7 mouse cellular contexts compared by ENCODE assay signal in genomic region chr7:16048164-16048564, GRCm38 (mm10). TPM values are rescaled to one million over a fixed set of nuclear protein-coding genes. Genes with fewer than 3 reads are reported as not detected.
A peak's percentile ranks its signal among the peaks of the same experiment; 100 is the strongest.
DNase-seq lines count a peak whose midpoint lies in the region; ATAC-seq lines count a peak whose summit lies in the region.

No protein-coding gene starts in this region.

- H3K9ac ChIP-seq in embryonic facial prominence, embryonic 11.5 days (replicated peaks; ENCODE audit: low read length) = peak overlapping the region; percentile 99
- H3K9ac ChIP-seq in limb, embryonic 11.5 days (ENCODE audit: low read length) = peak overlapping the region; percentile 99
- H3K9ac ChIP-seq in midbrain, embryonic 14.5 days (replicated peaks; ENCODE audit: low read length) = peak overlapping the region; percentile 99

- peak overlapping the region; percentile 87 for H3K4me2 ChIP-seq in embryonic facial prominence, embryonic 11.5 days (ENCODE audit: low read depth, low read length)
- H3K4me2 ChIP-seq in limb, embryonic 11.5 days (ENCODE audit: low read depth, severe bottlenecking) = peak overlapping the region; percentile 85
- peak overlapping the region; percentile 76 for H3K4me2 ChIP-seq in midbrain, embryonic 14.5 days (ENCODE audit: low read length)

- DNase-seq in adrenal gland, postnatal 14 days = peak; percentile 97
- peak; percentile 99 for DNase-seq in embryonic facial prominence, embryonic 11.5 days (ENCODE audit: low spot score)
- peak; percentile 98 for DNase-seq in kidney, adult 11 months
- DNase-seq in limb, embryonic 11.5 days (ENCODE audit: low spot score) = peak; percentile 98
- DNase-seq in midbrain, embryonic 14.5 days = peak; percentile 98
- peak; percentile 95 to 97 for DNase-seq in spleen, adult 18-20 months

- no peaks in the 10 kb centered on the region for H3K9me3 ChIP-seq in embryonic facial prominence, embryonic 11.5 days (replicated peaks; ENCODE audit: control insufficient read depth, low read length)
- no peaks in the 10 kb centered on the region for H3K9me3 ChIP-seq in limb, embryonic 11.5 days (ENCODE audit: control insufficient read depth, low read length)
- H3K9me3 ChIP-seq in midbrain, embryonic 14.5 days (ENCODE audit: control insufficient read depth, low read length) = no peaks in the 10 kb centered on the region

- H3K4me3 ChIP-seq in embryonic facial prominence, embryonic 11.5 days (ENCODE audit: low read depth, low read length) = peak overlapping the region; percentile 90
- H3K4me3 ChIP-seq in limb, embryonic 11.5 days (ENCODE audit: low read depth, low read length) = peak overlapping the region; percentile 85
- H3K4me3 ChIP-seq in midbrain, embryonic 14.5 days (replicated peaks; ENCODE audit: low read depth, low read length) = peak overlapping the region; percentile 86

- H3K27ac ChIP-seq in embryonic facial prominence, embryonic 11.5 days (replicated peaks; ENCODE audit: low read depth, low read length) = peak overlapping the region; percentile 98
- H3K27ac ChIP-seq in limb, embryonic 11.5 days (replicated peaks; ENCODE audit: low read depth, low read length) = peak overlapping the region; percentile 97
- H3K27ac ChIP-seq in midbrain, embryonic 14.5 days (replicated peaks; ENCODE audit: low read depth, low read length) = peak overlapping the region; percentile 99

- peak; percentile 70 for ATAC-seq in embryonic facial prominence, embryonic 11.5 days (replicated peaks; ENCODE audit: insufficient number of reproducible peaks, low FRiP score, low TSS enrichment, low read depth)
- ATAC-seq in granulocyte monocyte progenitor cell, adult 5-6 weeks (replicated peaks; ENCODE audit: poor library complexity, severe bottlenecking) = peak; percentile 53
- ATAC-seq in limb, embryonic 11.5 days (ENCODE audit: insufficient number of reproducible peaks, low FRiP score, low TSS enrichment, low read depth) = peak; percentile 83
- peak; percentile 85 for ATAC-seq in midbrain, embryonic 14.5 days (ENCODE audit: low FRiP score, low TSS enrichment)

- H3K27me3 ChIP-seq in embryonic facial prominence, embryonic 11.5 days (ENCODE audit: control insufficient read depth, insufficient read depth, low read length) = no peaks in the 10 kb centered on the region
- H3K27me3 ChIP-seq in limb, embryonic 11.5 days (ENCODE audit: control insufficient read depth, insufficient read depth, low read length) = no peaks in the 10 kb centered on the region
- H3K27me3 ChIP-seq in midbrain, embryonic 14.5 days (ENCODE audit: control insufficient read depth, insufficient read depth, low read length) = no peaks in the 10 kb centered on the region

- WGBS in embryonic facial prominence, embryonic 11.5 days = under 1% methylated on average over 19 of the region's 20 CpGs
- WGBS in limb, embryonic 11.5 days = under 1% methylated on average over 20 of the region's 20 CpGs
- WGBS in midbrain, embryonic 14.5 days = 0% methylated on average over 20 of the region's 20 CpGs

- H3K36me3 ChIP-seq in embryonic facial prominence, embryonic 11.5 days (replicated peaks; ENCODE audit: control insufficient read depth, insufficient read depth, low read depth, low read length) = no peaks in the 10 kb centered on the region
- no peaks in the 10 kb centered on the region for H3K36me3 ChIP-seq in limb, embryonic 11.5 days (ENCODE audit: control insufficient read depth, insufficient read depth, low read length)
- H3K36me3 ChIP-seq in midbrain, embryonic 14.5 days (ENCODE audit: control insufficient read depth, insufficient read depth, low read length) = no peaks in the 10 kb centered on the region

- H3K4me1 ChIP-seq in embryonic facial prominence, embryonic 11.5 days (ENCODE audit: control insufficient read depth, insufficient read depth, low read length) = peaks cover 18% of the 10 kb centered on the region; the same call in 1 of the 2 replicates
- peaks cover 30% of the 10 kb centered on the region for H3K4me1 ChIP-seq in limb, embryonic 11.5 days (ENCODE audit: control insufficient read depth, insufficient read depth, low read length)
- H3K4me1 ChIP-seq in midbrain, embryonic 14.5 days (ENCODE audit: control insufficient read depth, insufficient read depth, low read length) = peaks cover 43% of the 10 kb centered on the region

RNA-seq across cellular contexts. Expression of gene Bicra, which starts 0.4 kb away (rescaled TPM):
- 16.1 and 16.7 TPM in 2 replicates for total RNA-seq in adrenal gland, postnatal 14 days (2021)
- 4.2 and 5.9 TPM in 2 replicates for polyA plus RNA-seq in embryonic facial prominence, embryonic 11.5 days (2014; fragmentation: Nextera tagmentation; extraction: Ambion mirVana)
- 12.2 and 21.8 TPM in 2 replicates for total RNA-seq in granulocyte monocyte progenitor cell, adult 5-6 weeks (2014; fragmentation: Nextera tagmentation)
- 0.34 and 0.93 TPM in 2 replicates for total RNA-seq in granulocyte monocyte progenitor cell, adult 5-6 weeks (2017)
- polyA plus RNA-seq in limb, embryonic 11.5 days (2014; fragmentation: Nextera tagmentation; extraction: Ambion mirVana) = 9.3 and 10.1 TPM in 2 replicates
- polyA plus RNA-seq in midbrain, embryonic 14.5 days (2014; fragmentation: Nextera tagmentation; extraction: Ambion mirVana) = 6.5 and 9.0 TPM in 2 replicates

RNA-seq across cellular contexts. Expression of gene Zfp541, which starts 13.4 kb away (rescaled TPM):
- 0.07 and 0.08 TPM in 2 replicates for total RNA-seq in adrenal gland, postnatal 14 days (2021)
- polyA plus RNA-seq in embryonic facial prominence, embryonic 11.5 days (2014; fragmentation: Nextera tagmentation; extraction: Ambion mirVana) = not detected in 2 replicates
- total RNA-seq in granulocyte monocyte progenitor cell, adult 5-6 weeks (2014; fragmentation: Nextera tagmentation) = not detected in 2 replicates
- total RNA-seq in granulocyte monocyte progenitor cell, adult 5-6 weeks (2017) = 0.31 TPM in 1 of 2 replicates, not detected in the other
- polyA plus RNA-seq in limb, embryonic 11.5 days (2014; fragmentation: Nextera tagmentation; extraction: Ambion mirVana) = not detected in 2 replicates
- 0.09 and 0.13 TPM in 2 replicates for polyA plus RNA-seq in midbrain, embryonic 14.5 days (2014; fragmentation: Nextera tagmentation; extraction: Ambion mirVana)

RNA-seq across cellular contexts. Expression of gene Napa, which starts 50.1 kb away (rescaled TPM):
- 117 and 128 TPM in 2 replicates for total RNA-seq in adrenal gland, postnatal 14 days (2021)
- polyA plus RNA-seq in embryonic facial prominence, embryonic 11.5 days (2014; fragmentation: Nextera tagmentation; extraction: Ambion mirVana) = 147 and 168 TPM in 2 replicates
- total RNA-seq in granulocyte monocyte progenitor cell, adult 5-6 weeks (2014; fragmentation: Nextera tagmentation) = 81.0 and 105 TPM in 2 replicates
- total RNA-seq in granulocyte monocyte progenitor cell, adult 5-6 weeks (2017) = 38.5 and 39.5 TPM in 2 replicates
- polyA plus RNA-seq in limb, embryonic 11.5 days (2014; fragmentation: Nextera tagmentation; extraction: Ambion mirVana) = 182 and 203 TPM in 2 replicates
- 209 and 245 TPM in 2 replicates for polyA plus RNA-seq in midbrain, embryonic 14.5 days (2014; fragmentation: Nextera tagmentation; extraction: Ambion mirVana)

Comparison
In these comparisons a context has a peak if more than half of its experiments do, and no peak if none do; other contexts are left out.
1. Peak in every context shown above with its lines: DNase-seq, ATAC-seq, H3K4me3 ChIP-seq and H3K27ac ChIP-seq.